Mouse (Mus musculus) large intestine, adult 2 months (tissue): ENCODE data around the gene Prkaa1. TPM values are rescaled to one million over a fixed set of nuclear protein-coding genes. Genes with fewer than 3 reads are reported as not detected.
"Not testable (repeated sequence)": the region's sequence is repeated elsewhere in the genome, so short reads cannot be mapped to it uniquely, and the experiment has no call there.

Source experiments
- DNase-seq: peaks from one replicate; pipeline ENCODE4 v3.0.0-alpha.2; 2012; ENCODE audit warnings: low read depth, low spot score
- WGBS: fragments of 180-500 bp; shearing (Covaris S2); methylation state at CpG from one replicate; pipeline ENCODE4 v1.1.7; 2018; 5-methylcytosine and 5-hydroxymethylcytosine counted together
- polyA plus RNA-seq: library from polyadenylated mRNA; depleted of rRNA; stranded (reverse); fragments of >200 nt; gene quantifications from 2 replicates; pipeline ENCODE4 v1.2.3, GENCODE M21; 2012

Prkaa1 gene
- polyA plus RNA-seq, 1 experiment: 5.1 TPM

DNA sequence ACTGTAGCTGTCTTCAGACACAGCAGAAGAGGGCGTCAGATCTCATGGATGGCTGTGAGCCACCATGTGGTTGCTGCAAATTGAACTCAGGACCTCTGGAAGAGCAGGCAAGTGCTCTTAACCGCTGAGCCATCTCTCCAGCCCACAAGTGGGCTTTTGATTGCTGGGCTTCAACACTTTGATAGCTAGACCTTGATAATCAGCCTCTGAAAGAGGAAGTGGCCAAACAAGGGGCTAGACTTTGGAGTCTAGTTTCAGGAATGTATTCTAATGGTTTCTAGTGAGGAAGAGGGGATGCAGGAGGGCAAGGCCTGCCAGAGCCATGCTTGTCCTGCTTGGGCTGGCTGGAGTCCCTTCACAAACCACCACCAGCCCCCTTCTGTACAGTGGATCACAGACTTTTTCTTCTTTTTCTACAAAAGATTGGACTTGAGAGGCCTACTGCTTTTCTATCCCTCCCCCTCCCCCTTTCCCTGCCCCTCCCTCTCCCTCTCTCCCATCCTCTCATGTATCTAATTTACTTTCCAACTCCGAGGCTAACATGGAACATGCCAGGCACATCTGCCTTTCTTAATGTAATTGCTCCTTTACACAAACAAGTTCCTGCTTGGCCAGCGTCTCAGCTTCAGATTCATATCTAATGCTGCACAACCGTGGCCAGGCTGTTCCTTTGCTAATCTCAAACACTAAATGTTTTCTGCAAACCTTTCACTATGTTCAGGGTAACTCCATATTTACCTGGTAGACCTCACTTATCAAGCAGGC, 15.3 kb upstream of the Prkaa1 start:
- WGBS: 53% methylated on average over 5 of the region's 5 CpGs

DNA sequence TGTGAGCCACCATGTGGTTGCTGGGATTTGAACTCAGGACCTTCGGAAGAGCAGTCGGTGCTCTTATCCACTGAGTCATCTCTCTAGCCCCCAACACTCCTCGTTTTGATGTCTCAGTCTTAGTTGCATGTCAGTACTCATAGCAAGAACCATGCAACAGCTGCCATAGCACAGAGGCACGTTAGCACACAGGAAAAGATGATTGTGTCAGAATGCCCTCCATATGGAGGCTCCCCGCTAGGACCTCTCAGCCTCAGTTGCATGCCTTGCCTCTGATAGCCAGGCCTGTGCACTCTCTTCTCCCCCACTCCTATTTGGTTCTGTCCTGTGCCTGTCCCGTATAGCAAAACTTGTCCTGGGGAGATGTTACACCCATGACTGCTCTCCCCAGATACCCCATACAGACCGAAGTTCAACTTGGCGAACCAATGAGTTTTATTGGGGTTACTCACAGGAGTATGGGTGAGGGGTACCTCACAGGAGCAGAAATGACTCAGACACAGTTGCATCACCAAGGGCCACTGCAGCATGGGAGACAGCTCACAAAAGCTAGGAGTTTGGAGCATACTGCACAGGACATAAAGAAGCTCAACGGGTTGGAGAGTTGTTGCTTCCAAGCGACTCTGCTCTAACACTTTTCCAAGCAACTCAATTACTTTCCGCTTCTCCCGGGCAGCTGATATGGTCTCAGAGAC, 14.4 kb upstream of the Prkaa1 start:
- WGBS: 88% methylated on average over 12 of the region's 12 CpGs
- DNase-seq: no peak

More for the DNA sequence above, 15.3 kb upstream of the Prkaa1 start:
- DNase-seq: no peak

DNA sequence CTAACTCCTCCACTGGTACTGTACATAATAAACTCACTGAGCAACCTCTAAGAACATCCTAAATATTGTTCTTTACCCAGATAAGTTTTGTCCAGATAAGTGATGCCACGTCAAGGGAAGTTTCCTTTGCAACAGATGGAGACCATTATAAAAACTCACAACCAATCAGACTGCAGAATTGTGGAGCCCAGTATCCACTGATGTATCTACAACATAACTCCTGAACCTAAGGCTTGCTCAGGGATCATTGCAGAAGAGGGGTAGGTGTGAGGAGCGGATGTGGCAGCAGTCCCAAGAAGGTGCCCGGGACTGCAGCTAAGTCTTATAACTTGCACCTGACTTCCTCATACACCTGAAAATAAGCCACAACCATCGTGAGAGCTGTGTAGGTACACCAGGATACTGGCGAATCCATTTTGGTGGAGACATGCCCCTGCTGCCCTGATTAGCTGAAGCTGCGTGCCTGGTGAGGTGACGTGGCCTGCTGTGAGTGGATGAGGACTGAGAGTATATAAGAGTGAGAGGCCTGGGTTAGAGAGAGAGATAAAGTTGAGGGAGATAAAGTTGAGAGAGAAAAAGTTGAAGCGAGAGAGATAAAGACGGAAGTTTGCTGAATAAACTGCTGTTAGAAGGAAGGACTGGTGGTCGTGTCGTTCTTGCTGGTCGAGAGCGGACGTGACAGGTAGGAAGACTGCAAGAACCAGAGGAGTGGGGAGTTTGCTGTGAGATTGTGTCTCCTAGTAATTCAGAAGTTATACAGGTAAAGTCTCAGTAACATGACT, 12.6 kb upstream of the Prkaa1 start:
- WGBS: 88% methylated on average over 14 of the region's 14 CpGs

DNA sequence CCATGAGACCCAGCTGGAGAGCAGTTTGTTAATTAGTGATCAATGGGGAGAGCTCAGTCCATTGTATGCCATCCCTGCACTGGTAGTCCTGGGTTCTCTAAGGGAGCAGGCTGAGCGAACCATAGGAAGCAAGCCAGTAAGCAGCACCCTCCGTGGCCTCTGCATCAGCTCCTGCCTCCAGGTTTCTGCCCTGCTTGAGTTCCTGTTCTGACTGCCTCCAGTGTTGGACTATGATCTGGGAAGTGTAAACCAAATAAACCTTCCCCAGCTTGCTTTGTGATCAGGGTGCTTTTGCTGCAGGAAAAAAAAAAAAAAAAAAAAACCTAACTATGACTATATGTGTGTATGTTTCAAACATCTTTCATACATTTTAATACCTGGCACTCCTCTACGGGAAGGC, 10.4 kb upstream of the Prkaa1 start:
- DNase-seq: no peak
- WGBS: 25% methylated on average over 3 of the region's 3 CpGs

More for the DNA sequence above, 12.6 kb upstream of the Prkaa1 start:
- not testable (repeated sequence) for DNase-seq

DNA sequence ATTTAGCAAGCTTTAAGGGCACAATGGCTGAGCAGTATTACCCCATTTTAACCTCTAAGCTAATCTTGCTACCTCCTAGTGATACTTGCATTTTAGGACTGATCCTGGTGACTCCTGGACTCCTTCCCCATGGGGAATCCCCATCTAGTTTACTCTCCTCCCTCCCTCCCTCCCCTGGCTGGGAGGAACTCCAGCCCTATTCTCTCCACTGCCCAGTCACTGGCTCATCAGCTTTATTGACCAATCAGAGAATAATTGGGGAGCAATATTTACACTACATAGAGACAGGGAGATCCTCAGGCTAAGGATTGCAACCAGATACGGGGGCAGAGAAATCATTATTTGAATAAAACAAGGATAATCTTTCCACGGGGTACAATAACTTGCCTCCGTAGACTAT, 9.5 kb upstream of the Prkaa1 start:
- 28% methylated on average over 3 of the region's 3 CpGs for WGBS
- no peak for DNase-seq

DNA sequence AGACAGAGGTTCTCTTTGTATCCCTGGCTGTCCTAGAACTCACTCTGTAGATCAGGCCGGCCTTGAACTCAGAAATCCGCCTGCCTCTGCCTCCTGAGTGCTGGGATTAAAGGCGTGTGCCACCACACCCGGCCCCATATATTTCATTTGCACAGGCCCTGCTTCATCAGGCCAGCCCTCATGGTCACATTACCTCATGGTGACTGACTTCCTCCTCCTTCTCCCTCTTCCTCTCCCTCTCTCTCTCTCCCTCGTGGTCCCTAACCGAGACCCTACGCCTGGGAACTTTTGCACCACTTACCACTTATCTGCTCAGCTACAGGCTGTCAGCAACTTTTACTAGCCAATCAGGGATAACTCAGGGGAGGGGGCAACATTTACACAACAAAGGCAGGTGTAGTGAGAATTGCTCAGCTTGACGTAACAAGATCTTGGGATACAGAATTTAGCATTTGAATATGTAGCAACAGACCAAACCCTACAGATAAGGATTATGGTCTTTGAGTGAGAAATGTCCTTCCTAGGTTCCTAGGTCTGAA, 8.6 kb upstream of the Prkaa1 start:
- 78% methylated on average over 8 of the region's 8 CpGs for WGBS
- DNase-seq: no peak

DNA sequence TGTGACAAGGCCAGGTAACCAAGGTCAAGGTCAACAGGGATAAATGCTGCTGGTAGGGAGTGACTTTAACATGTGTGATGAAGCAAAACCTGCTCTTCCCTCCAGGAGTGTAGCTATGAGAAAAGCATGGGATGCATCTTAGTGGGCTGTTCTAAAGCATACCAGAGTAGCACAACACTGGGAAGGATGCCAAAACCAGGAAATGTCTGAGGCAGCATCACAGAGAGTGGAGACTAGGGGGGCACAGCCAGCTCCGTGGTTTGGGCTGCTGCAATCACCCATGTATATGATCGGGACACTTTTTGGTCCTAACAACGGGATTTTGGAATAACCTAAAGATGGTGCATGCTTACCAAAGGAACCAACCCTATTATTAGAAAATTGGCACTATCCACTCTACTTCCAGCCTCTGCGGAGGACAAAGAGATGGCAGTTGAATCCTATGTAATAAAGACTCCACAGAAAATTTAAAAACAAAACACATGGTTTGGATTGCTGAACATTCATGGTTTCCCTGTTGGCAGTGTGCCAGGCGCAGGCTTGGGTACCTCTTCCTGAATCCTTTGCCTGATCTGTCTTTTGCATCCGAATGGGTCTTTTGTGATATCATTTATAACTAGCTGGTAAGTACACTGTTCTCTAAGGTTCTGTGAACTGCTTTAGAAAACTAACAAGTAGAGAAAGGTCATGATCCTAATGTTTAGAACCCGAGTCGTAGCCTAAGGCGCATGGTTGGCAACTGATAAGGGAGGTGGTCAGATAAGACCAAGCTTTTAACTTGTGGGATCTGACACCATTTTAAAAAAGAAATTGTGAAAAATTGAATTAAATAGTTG, 5.4 kb upstream of the Prkaa1 start:
- WGBS: 69% methylated on average over 9 of the region's 9 CpGs
- DNase-seq: no peak

DNA sequence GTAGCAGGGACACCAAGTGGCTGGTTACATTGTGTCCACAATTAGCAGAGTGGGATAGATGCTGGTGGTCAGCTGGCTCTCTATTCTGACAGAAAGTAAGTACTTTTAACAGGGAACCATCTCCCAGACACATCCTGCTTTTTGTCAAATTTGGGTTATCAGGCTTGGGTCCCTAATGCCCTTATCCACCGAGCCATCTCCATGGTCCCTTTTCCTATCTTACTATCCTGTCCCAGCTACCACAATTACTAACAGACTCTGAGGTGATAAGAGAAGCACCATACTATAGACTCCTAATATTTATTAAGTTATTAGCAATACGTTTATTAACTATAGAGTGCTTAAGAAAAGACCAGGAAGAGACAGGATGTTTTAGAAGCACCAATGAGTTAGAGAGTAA, 4.3 kb upstream of the Prkaa1 start:
- DNase-seq: no peak
- 88% methylated on average over 2 of the region's 2 CpGs for WGBS

DNA sequence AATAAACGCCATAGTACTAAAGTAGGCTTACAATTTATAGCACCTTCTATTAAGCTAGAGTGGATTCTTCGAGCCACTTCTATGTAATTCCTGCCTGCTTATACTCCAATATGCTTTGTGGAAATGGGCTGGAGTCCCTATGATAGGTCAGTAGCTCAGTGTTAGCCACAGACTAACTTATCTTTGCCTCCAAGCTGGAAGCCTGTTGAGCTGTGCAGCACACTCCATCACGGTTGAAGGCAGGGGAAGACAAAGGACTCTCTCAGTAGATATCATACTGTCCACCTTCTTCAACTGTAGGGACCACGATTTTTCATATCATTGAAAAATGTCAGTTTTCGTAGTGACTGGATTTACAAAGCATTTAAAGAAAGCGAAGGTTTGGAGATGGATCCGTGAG, 3.8 kb upstream of the Prkaa1 start:
- WGBS: 85% methylated on average over 7 of the region's 7 CpGs
- DNase-seq: no peak

DNA sequence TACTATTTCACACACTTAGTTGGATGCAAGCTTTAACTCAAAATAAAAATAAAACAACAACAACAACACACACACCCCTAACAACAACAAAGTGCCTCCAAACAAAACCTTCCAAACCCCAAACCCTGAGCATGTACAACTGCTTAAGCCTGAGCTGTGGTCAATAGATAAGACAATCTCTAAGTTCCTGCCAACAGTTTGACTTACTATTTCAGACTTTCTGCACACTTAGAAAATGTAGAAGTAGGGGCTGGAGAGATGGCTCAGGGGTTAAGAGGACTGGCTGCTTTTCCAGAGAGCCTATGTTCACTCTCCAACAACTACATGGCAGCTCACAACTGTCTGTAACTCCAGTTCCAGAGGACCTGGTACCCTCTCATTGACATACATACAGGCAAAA, 3.3 kb upstream of the Prkaa1 start:
- no peak for DNase-seq

DNA sequence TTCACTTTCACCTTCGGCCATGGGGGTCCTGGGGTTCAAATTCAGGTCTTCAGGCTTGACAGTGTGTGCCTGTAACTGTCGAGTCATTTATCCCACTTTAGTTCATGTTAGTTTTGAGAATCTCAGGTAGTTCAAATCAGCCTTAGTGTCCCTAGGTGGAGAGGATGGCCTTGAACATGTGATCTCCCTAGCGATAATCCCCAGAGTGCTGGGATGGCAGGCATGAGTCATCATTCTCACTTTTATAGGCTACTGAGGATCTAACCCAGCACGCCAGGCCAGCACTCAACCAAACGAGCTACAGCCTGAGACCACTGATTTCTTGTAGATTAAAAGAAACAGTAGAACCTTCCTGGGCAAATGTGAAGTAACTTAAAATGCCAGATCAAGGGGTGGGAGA, 1.6 kb upstream of the Prkaa1 start:
- WGBS: 25% methylated on average over 5 of the region's 5 CpGs
- DNase-seq: no peak

DNA sequence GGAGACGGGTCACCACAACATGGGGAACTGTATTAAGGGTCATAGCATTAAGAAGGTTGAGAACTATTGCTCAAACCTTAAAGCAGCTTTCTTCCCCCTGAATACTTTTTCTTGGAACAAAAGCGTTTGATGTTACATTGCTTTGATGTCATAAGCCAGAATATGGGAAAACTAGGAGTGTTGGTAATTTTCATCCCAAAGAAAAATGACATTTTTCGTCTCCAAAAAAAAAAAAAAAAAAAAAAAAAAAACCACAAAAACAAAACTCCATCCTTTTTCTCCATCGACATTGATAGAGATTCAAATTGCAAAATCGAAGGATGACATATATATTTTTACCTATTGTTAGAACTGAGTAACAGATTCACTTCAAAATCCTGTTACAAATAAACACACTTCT, 947 bp upstream of the Prkaa1 start:
- 28% methylated on average over 5 of the region's 5 CpGs for WGBS
- DNase-seq: no peak

DNA sequence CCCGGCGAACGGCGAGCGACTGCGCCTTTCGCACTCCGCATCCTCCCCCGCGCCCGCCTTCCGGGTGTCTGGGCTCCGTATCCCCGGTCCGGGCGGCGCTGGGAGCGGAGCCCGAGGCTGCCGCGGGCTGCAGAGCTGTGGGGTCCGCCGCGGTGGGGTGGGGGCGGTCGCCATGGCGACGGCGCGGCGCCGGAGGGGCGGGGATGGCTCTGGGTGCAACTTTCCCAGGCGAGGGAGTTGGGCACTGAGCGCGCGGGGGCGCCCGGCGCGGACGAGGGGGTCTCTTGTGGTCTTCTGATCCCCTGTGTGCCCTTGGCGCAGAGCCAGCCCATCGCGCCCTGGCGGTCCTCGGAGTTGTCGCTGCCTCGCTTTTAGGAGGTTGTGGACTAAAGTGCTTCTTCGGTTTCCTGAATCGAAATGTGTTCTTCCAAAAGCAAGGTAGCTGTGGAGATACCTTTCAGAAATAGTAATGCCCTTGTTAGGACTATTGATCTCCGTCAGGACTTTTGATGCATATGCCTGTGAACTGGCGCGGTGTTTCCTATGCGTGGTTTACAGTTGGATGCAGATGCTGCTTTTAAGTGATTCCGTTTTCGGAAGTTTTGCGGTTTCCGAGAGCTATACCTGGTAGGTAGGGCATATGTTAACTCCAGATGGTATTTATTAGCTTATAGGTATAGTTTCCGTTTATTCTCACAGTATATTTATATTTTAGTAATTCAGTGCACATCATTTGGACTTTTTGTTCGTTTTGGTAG, 539 bp downstream of the Prkaa1 start:
- DNase-seq: no peak
- under 1% methylated on average over 61 of the region's 61 CpGs for WGBS

DNA sequence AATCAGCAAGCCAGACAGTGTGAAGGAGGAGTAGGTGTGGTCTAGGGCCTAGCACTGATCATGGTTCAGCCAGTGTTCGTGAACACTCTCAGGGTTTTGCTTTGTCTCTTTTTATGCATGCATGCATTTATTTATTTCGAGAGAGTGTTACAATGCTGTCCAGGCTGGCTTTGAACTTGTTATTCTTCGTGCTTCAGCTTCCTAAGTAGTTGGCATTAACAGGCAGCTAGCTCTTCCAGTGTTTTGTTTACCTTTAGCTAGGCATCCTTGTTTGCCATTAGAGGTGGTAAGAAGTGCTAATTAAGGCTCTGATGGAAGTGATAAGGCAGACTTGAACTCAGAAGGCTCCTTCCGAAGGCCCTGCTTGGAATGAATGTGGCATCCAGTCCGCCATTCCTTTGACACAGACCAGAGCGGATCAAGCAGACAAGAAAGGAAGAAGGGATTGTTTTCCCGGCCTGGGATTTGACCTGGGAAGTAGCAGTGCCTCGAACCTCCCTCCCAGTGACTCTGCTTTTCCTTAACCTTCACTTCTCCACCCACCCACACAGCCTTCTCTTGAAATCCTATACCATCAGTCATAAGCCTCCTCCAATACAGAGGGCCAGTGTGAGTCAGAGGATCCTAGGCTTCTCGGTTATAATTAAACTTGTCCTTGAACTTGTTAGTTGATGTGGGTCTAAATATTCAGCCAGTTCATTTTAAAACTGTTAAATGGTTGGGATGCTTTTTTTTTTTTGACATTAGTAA, 1.7 kb downstream of the Prkaa1 start:
- DNase-seq: no peak
- WGBS: 50% methylated on average over 9 of the region's 9 CpGs

DNA sequence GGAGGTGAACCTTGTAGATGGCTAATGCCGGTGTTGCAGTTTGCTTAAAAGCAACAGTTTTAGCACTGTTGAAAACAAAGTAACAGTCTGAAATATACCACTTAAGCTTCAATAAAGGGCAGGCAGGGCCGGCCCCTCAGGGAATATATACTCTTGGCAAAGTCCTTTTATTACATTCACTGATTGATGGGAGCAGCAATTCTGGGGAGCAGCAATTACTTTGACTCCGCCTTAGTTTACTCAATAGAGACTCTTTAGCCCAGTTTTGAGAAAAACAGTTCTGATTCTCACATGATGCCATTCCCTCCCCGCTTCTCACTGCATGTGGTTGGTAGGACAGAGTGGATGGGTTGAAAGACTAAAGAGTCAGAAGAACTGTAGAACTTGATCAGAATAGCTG, 5.5 kb downstream of the Prkaa1 start:
- no peak for DNase-seq
- 26% methylated on average over 4 of the region's 4 CpGs for WGBS

DNA sequence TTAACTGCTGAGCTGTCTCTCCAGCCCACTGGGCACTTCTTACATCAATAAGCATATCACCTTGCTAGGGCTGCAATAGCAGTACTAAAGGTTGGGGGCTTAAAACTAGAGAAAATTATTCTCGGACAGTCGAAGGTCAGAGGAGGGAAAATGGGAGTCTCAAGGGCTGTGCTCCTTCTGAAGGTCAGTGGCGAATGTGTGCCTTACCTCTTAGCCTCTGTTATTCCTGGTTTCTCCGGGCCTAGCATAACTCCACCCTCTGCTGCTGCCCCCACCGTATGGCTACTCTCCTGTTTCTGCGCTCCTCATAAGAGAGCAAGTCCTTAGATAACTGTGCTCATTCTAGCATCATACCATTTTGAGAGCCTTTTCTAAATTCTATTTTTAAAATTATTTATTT, 8.5 kb downstream of the Prkaa1 start:
- WGBS: 92% methylated on average over 6 of the region's 6 CpGs
- DNase-seq: no peak

DNA sequence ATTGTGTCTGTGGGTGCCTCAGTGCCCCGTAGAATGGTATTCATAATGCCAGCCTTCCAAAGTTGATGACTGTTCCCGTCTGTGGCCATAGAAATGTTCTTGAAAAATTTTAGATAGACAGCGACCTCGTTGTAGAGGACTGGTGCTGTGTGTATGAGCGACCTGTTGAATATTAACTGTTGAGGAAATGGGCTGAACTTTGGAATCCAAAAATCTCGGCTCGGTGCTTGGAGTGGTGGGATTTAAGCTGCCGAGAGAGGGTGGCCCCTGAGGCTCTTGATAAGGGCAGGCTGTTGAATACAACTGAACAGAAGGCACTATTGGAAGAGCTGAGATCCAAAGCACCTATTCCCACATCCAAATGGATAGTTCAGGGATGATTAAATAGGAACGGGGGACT, 11.0 kb downstream of the Prkaa1 start:
- 29% methylated on average over 9 of the region's 9 CpGs for WGBS
- DNase-seq: no peak

DNA sequence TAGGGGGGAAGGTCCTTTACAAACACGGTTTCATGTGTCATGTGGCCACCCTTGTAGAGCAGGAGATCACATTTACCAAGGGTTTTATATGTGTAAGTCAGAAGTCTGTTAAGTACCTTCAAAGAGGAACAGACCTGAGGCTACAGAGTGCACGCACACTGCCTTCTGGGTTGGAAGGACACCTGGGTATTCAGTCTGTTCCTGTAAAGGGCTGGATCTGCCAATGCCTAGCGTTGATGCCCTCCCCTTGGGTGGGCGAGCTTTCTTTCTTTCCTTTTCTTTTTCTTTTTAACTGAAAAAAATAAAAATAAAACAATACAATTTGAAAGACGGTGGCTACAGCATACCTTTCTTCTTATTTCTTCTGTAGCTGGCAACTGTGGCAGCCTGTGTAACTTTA, 11.4 kb downstream of the Prkaa1 start:
- 58% methylated on average over 5 of the region's 5 CpGs for WGBS
- no peak for DNase-seq
